Mouse (Mus musculus) heart, postnatal 25 days (tissue): ENCODE measurements at regions not wholly inside any gene's neighbourhood (a gene's known extent, or its start where the extent isn't known, plus 50 kb on each side); places are given as distances from the start of the nearest gene placed in this dataset.

Experiments used
- DNase-seq: peaks from one replicate; pipeline ENCODE4 v3.0.0; 2022; ENCODE audit warnings: low spot score
- intact Hi-C: fragments of 180-260 bp; cut with DNase I; formaldehyde crosslinking; loops from one replicate; pipeline ENCODE4 v1.15.1; 2025

GRCm38 (mm10) chr8:116383036-116383435, 121.7 kb upstream of the Dynlrb2 start:
- intact Hi-C loops = no loop called here
- peak; percentile 9 for DNase-seq

GRCm38 (mm10) chr8:116380601-116381000, 124.2 kb upstream of the Dynlrb2 start:
- no peak for DNase-seq
- intact Hi-C loops = no loop called here

- DNase-seq = no peak
- intact Hi-C loops = no loop called here
These were observed 124.9 kb upstream of the Dynlrb2 start for GRCm38 (mm10) chr8:116379851-116380250.

GRCm38 (mm10) chr8:116375758-116376157, 129.0 kb upstream of the Dynlrb2 start:
- DNase-seq = no peak
- intact Hi-C loops = no loop called here

- no peak for DNase-seq
- intact Hi-C loops = no loop called here
These were observed 131.7 kb upstream of the Dynlrb2 start for GRCm38 (mm10) chr8:116373063-116373462.

- intact Hi-C loops = no loop called here
- peak; percentile 20 for DNase-seq
These were observed 132.2 kb upstream of the Dynlrb2 start for GRCm38 (mm10) chr8:116372574-116372973.

- no peak for DNase-seq
- intact Hi-C loops = no loop called here
These were observed 132.7 kb upstream of the Dynlrb2 start for GRCm38 (mm10) chr8:116372056-116372455.

GRCm38 (mm10) chr8:116367491-116367890, 137.3 kb upstream of the Dynlrb2 start:
- intact Hi-C loops = no loop called here

GRCm38 (mm10) chr8:116366706-116367105, 138.1 kb upstream of the Dynlrb2 start:
- no peak for DNase-seq
- intact Hi-C loops = no loop called here

More at GRCm38 (mm10) chr8:116367491-116367890, 137.3 kb upstream of the Dynlrb2 start:
- no peak for DNase-seq

GRCm38 (mm10) chr8:116364751-116365150, 140.0 kb upstream of the Dynlrb2 start:
- DNase-seq = no peak
- intact Hi-C loops = no loop called here

GRCm38 (mm10) chr8:116364172-116364571, 140.6 kb upstream of the Dynlrb2 start:
- DNase-seq = no peak
- intact Hi-C loops = no loop called here

GRCm38 (mm10) chr8:116362351-116362750, 142.4 kb upstream of the Dynlrb2 start:
- intact Hi-C loops = no loop called here
- no peak for DNase-seq

- no peak for DNase-seq
- intact Hi-C loops = no loop called here
These were observed 145.0 kb upstream of the Dynlrb2 start for GRCm38 (mm10) chr8:116359761-116360160.

GRCm38 (mm10) chr8:116354756-116355155, 150.0 kb upstream of the Dynlrb2 start:
- intact Hi-C loops = no loop called here
- DNase-seq = no peak

GRCm38 (mm10) chr8:116353911-116354310, 150.9 kb upstream of the Dynlrb2 start:
- intact Hi-C loops = no loop called here

GRCm38 (mm10) chr8:116352635-116353034, 152.1 kb upstream of the Dynlrb2 start:
- intact Hi-C loops = no loop called here
- no peak for DNase-seq

More at GRCm38 (mm10) chr8:116353911-116354310, 150.9 kb upstream of the Dynlrb2 start:
- DNase-seq = no peak

GRCm38 (mm10) chr8:116348971-116349370, 155.8 kb upstream of the Dynlrb2 start:
- intact Hi-C loops = no loop called here
- DNase-seq = no peak

- intact Hi-C loops = no loop called here
- no peak for DNase-seq
These were observed 157.8 kb upstream of the Dynlrb2 start for GRCm38 (mm10) chr8:116346990-116347389.

- intact Hi-C loops = no loop called here
These were observed 160.1 kb upstream of the Dynlrb2 start for GRCm38 (mm10) chr8:116344590-116345222.

GRCm38 (mm10) chr8:116343534-116343933, 161.2 kb upstream of the Dynlrb2 start:
- no peak for DNase-seq
- intact Hi-C loops = no loop called here

More at GRCm38 (mm10) chr8:116344590-116345222, 160.1 kb upstream of the Dynlrb2 start:
- DNase-seq = no peak

GRCm38 (mm10) chr8:116334772-116335171, 170.0 kb upstream of the Dynlrb2 start:
- no peak for DNase-seq
- intact Hi-C loops = no loop called here

GRCm38 (mm10) chr8:116334101-116334500, 170.7 kb upstream of the Dynlrb2 start:
- DNase-seq = no peak
- intact Hi-C loops = no loop called here
